Mouse (Mus musculus) left cerebral cortex, postnatal 10 days (tissue): ENCODE data around the gene Adgrb3. TPM values are rescaled to one million over a fixed set of nuclear protein-coding genes. Genes with fewer than 3 reads are reported as not detected.

Source experiments
- DNase-seq, 2 experiments: peaks; one replicate each; pipeline ENCODE4 v3.0.0; 2021 to 2022; ENCODE audit warnings: low spot score in 2 of 2, mixed read lengths in 1 of 2; ENCODE audit errors: extremely low spot score in 1 of 2
- intact Hi-C: fragments of 180-260 bp; cut with DNase I; formaldehyde crosslinking; loops from one replicate; pipeline ENCODE4 v1.15.1; 2025
- total RNA-seq, 2 experiments: library from RNA; stranded (reverse); gene quantifications; 2 replicates each; pipeline ENCODE4 v1.2.3; 2021

Gene Adgrb3
- 100 to 1,000 TPM; 150 to 156 TPM for total RNA-seq

- peak; percentile 35 to 52 for DNase-seq
- intact Hi-C loops: loop anchor here (5.0 to 10.0 kb wide), 4 partner anchors 132 to 1464 kb away; no protein-coding TSS in a partner anchor
Observed at GRCm38 (mm10) chr1:25828971-25829920, at the start of gene Adgrb3. TSS of gene Adgrb3 (minus strand) at chr1:25829707.

GRCm38 (mm10) chr1:25877526-25877925 lies 48.0 kb upstream of the Adgrb3 start:
- intact Hi-C loops: no loop called here
- peak; percentile 35 to 52 for DNase-seq

- intact Hi-C loops: no loop called here
- no peak for DNase-seq
Observed at GRCm38 (mm10) chr1:25857473-25857872, 28.0 kb upstream of the Adgrb3 start.

- DNase-seq: no peak
- intact Hi-C loops: no loop called here
Observed at GRCm38 (mm10) chr1:25854451-25854978, 25.0 kb upstream of the Adgrb3 start.

- intact Hi-C loops: no loop called here
- no peak for DNase-seq
Observed at GRCm38 (mm10) chr1:25832260-25832659, 2.8 kb upstream of the Adgrb3 start.

- no peak for DNase-seq
- intact Hi-C loops: no loop called here
Observed at GRCm38 (mm10) chr1:25831521-25831900, 2.0 kb upstream of the Adgrb3 start.

GRCm38 (mm10) chr1:25830757-25831520 lies 1.4 kb upstream of the Adgrb3 start:
- no peak for DNase-seq
- intact Hi-C loops: no loop called here

GRCm38 (mm10) chr1:25829921-25830751 lies 629 bp upstream of the Adgrb3 start:
- intact Hi-C loops: loop anchor here (5.0 to 10.0 kb wide), 4 partner anchors 133 to 1465 kb away; no protein-coding TSS in a partner anchor
- DNase-seq: peak; percentile 74 to 81

- intact Hi-C loops: loop anchor here (5.0 to 10.0 kb wide), 4 partner anchors 131 to 1463 kb away; no protein-coding TSS in a partner anchor
- DNase-seq: peak in 1 of 2 experiments; percentile 32
Observed at GRCm38 (mm10) chr1:25828071-25828755, 1.3 kb downstream of the Adgrb3 start.

GRCm38 (mm10) chr1:25827436-25827835 lies 2.1 kb downstream of the Adgrb3 start:
- intact Hi-C loops: loop anchor here (5.0 to 10.0 kb wide), 4 partner anchors 130 to 1463 kb away; no protein-coding TSS in a partner anchor
- DNase-seq: no peak

GRCm38 (mm10) chr1:25826771-25827170 lies 2.7 kb downstream of the Adgrb3 start:
- intact Hi-C loops: loop anchor here (5.0 to 10.0 kb wide), 4 partner anchors 129 to 1462 kb away; no protein-coding TSS in a partner anchor

GRCm38 (mm10) chr1:25824626-25825025 lies 4.9 kb downstream of the Adgrb3 start:
- peak; percentile 19 to 59 for DNase-seq
- intact Hi-C loops: loop anchor here (5.0 to 10.0 kb wide), 4 partner anchors 127 to 1460 kb away; no protein-coding TSS in a partner anchor

More at GRCm38 (mm10) chr1:25826771-25827170, 2.7 kb downstream of the Adgrb3 start:
- DNase-seq: peak; percentile 38 to 47

- DNase-seq: no peak
- intact Hi-C loops: loop anchor here (10.0 kb wide), 2 partner anchors 599 to 1459 kb away; no protein-coding TSS in a partner anchor
Observed at GRCm38 (mm10) chr1:25823961-25824360, 5.5 kb downstream of the Adgrb3 start.

GRCm38 (mm10) chr1:25815491-25815890 lies 14.0 kb downstream of the Adgrb3 start:
- no peak for DNase-seq

GRCm38 (mm10) chr1:25778784-25779183 lies 50.7 kb downstream of the Adgrb3 start:
- DNase-seq: no peak
- intact Hi-C loops: no loop called here

More at GRCm38 (mm10) chr1:25815491-25815890, 14.0 kb downstream of the Adgrb3 start:
- intact Hi-C loops: no loop called here

- intact Hi-C loops: no loop called here
- DNase-seq: no peak
Observed at GRCm38 (mm10) chr1:25777459-25777858, 52.0 kb downstream of the Adgrb3 start.

GRCm38 (mm10) chr1:25775440-25776130 lies 53.9 kb downstream of the Adgrb3 start:
- intact Hi-C loops: no loop called here
- DNase-seq: no peak
